Mouse (Mus musculus) C2C12 (cell line): ENCODE results near the gene Cd36.

Source experiments
- CEBPB ChIP-seq: IDR thresholded peaks from one replicate; pipeline ENCODE4 v1.6.1; 2011; ENCODE audit warnings: low read depth, mild to moderate bottlenecking, control low read depth, moderate library complexity
- CTCF ChIP-seq: IDR thresholded peaks from one replicate; pipeline ENCODE4 v1.5.1; 2011; ENCODE audit not compliant: control insufficient read depth, insufficient read depth, insufficient read length
- MAX ChIP-seq: IDR thresholded peaks from one replicate; pipeline ENCODE4 v1.6.1; 2011; ENCODE audit warnings: mild to moderate bottlenecking, control low read depth
- MYOD1 ChIP-seq: IDR thresholded peaks from one replicate; pipeline ENCODE4 v1.6.1; 2011; ENCODE audit warnings: low read depth; ENCODE audit not compliant: control insufficient read depth, insufficient read length
- USF1 ChIP-seq: IDR thresholded peaks from one replicate; pipeline ENCODE4 v1.6.1; 2011; ENCODE audit warnings: low read depth, mild to moderate bottlenecking, control low read depth, moderate library complexity

DNA sequence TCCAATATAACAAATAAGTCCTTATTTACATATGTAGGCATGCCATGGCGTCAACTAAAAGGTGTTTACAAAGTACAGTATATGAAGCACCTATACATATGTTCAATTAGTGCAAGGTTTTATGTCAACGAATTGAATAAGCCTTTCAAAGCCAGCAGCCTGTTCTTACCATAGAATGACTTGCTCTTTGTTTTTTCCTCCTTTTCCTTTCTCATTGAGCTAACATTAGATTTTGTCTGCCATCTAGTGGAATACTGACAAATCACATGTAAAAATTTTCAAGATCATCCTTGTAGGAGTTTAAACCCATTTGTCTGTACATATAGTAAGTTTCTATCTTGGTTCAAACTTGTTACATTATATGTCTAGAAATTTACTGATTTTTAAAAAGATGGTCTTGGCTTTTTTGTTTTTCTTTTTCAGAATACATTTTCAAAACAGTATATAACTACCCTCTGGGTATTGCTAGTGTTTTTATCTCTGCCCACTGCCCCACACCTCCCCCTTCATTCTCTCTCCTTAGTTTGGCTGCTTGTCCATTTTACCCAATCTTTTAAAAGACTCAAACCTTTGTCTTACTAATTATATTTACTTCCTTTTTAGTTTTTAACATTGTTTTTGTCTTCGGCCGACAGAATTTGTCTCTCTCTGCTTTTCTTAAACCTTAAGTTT is 122.5 kb downstream of the Cd36 start:
- TF ChIP-seq CEBPB (no peak), CTCF (no peak), USF1 (no peak), MAX (no peak), MYOD1 (no peak)
